Mouse (Mus musculus) myocyte (in vitro differentiated cells): Measurements from ENCODE around the gene Acss1. TPM values are rescaled to one million over a fixed set of nuclear protein-coding genes. Genes with fewer than 3 reads are reported as not detected.

Experiments used
- H3K27me3 ChIP-seq: one replicate; pipeline ENCODE4 v1.6.1; 2011; ENCODE audit not compliant: control insufficient read depth, insufficient read depth, insufficient read length
- H3K36me3 ChIP-seq: one replicate; pipeline ENCODE4 v1.6.1; 2011; ENCODE audit not compliant: control insufficient read depth, insufficient read depth
- H3K4me2 ChIP-seq: one replicate; pipeline ENCODE4 v1.6.1; 2011; ENCODE audit warnings: low read depth, control low read depth
- H3K4me3 ChIP-seq: one replicate; pipeline ENCODE4 v1.5.1; 2011; ENCODE audit warnings: mild to moderate bottlenecking, control low read depth, moderate library complexity
- H3K79me2 ChIP-seq: one replicate; pipeline ENCODE4 v1.6.1; 2011; ENCODE audit not compliant: control insufficient read depth, insufficient read depth
- H3ac ChIP-seq: one replicate; pipeline ENCODE4 v1.6.1; 2011; ENCODE audit not compliant: control insufficient read depth, insufficient read length
- CEBPB ChIP-seq: IDR thresholded peaks from 2 replicates; pipeline ENCODE4 v1.6.1; 2011; ENCODE audit warnings: mild to moderate bottlenecking, moderate library complexity; ENCODE audit not compliant: poor library complexity, insufficient read depth, severe bottlenecking
- E2F4 ChIP-seq: IDR thresholded peaks from one replicate; pipeline ENCODE4 v1.6.1; 2011; ENCODE audit warnings: mild to moderate bottlenecking, control low read depth, moderate library complexity; ENCODE audit not compliant: insufficient read depth
- MAX ChIP-seq: IDR thresholded peaks from one replicate; pipeline ENCODE4 v1.6.1; 2011; ENCODE audit warnings: low read depth, mild to moderate bottlenecking, control low read depth
- MYOD1 ChIP-seq, 3 experiments: IDR thresholded peaks; one replicate each; pipeline ENCODE4 v1.6.1; 2011; ENCODE audit warnings: control low read depth in 2 of 3, low read depth in 2 of 3, mild to moderate bottlenecking in 2 of 3, moderate library complexity in 1 of 3; ENCODE audit not compliant: insufficient read length in 2 of 3, control insufficient read depth in 1 of 3
- MYOG ChIP-seq, 3 experiments: IDR thresholded peaks; one replicate each; pipeline ENCODE4 v1.6.1; 2011; ENCODE audit warnings: control low read depth in 2 of 3, low read depth in 2 of 3, mild to moderate bottlenecking in 2 of 3; ENCODE audit not compliant: insufficient read length in 2 of 3, control insufficient read depth in 1 of 3, insufficient read depth in 1 of 3
- POLR2A ChIP-seq: IDR thresholded peaks from one replicate; pipeline ENCODE4 v1.6.1; 2011; ENCODE audit warnings: low read depth, mild to moderate bottlenecking, control low read depth, moderate library complexity; ENCODE audit not compliant: insufficient read length
- POLR2AphosphoS2 ChIP-seq: IDR thresholded peaks from one replicate; pipeline ENCODE4 v1.6.1; 2011; ENCODE audit warnings: low read depth, control low read depth; ENCODE audit not compliant: insufficient read length
- REST ChIP-seq: IDR thresholded peaks from one replicate; pipeline ENCODE4 v1.6.1; 2011; ENCODE audit warnings: mild to moderate bottlenecking, control low read depth, moderate library complexity; ENCODE audit not compliant: insufficient read depth, insufficient read length
- SRF ChIP-seq: IDR thresholded peaks from one replicate; pipeline ENCODE4 v1.6.1; 2011; ENCODE audit warnings: low read depth; ENCODE audit not compliant: control insufficient read depth, insufficient read length
- TCF12 ChIP-seq: IDR thresholded peaks from one replicate; pipeline ENCODE4 v1.6.1; 2011; ENCODE audit warnings: mild to moderate bottlenecking, control low read depth; ENCODE audit not compliant: poor library complexity, insufficient read depth, severe bottlenecking
- TCF3 ChIP-seq: IDR thresholded peaks from one replicate; pipeline ENCODE4 v1.6.1; 2011; ENCODE audit warnings: low read depth, control low read depth; ENCODE audit not compliant: insufficient read length
- USF1 ChIP-seq: IDR thresholded peaks from one replicate; pipeline ENCODE4 v1.6.1; 2011; ENCODE audit warnings: low read depth, mild to moderate bottlenecking, control low read depth, moderate library complexity
- polyA plus RNA-seq: library from polyadenylated mRNA; unstranded; fragments of >200 nt; fragmentation: generic; extraction: Trizol; gene quantifications from one replicate; pipeline ENCODE4 v1.2.1, GENCODE M21; 2012; ENCODE audit warnings: missing spikeins

Acss1 gene
- polyA plus RNA-seq, 1 experiment = not detected

- no peak overlapping the region for H3K4me3 ChIP-seq
- no peak overlapping the region for H3K4me2 ChIP-seq
- no peaks in the 10 kb centered on the region for H3K36me3 ChIP-seq
- H3K27me3 ChIP-seq = peaks cover 17% of the 10 kb centered on the region
- no peaks in the 10 kb centered on the region for H3K79me2 ChIP-seq
- H3ac ChIP-seq = no peak overlapping the region
- TF ChIP-seq CEBPB (no peak), POLR2A (no peak), MYOG (IDR thresholded peaks at IDR 0.05; ENCODE audit: control insufficient read depth in 1 of 3, insufficient read depth in 1 of 3, insufficient read length in 2 of 3, low read depth in 2 of 3) (no peak), TCF3 (no peak), SRF (no peak), POLR2AphosphoS2 (no peak), MYOD1 (IDR thresholded peaks at IDR 0.05; ENCODE audit: control insufficient read depth in 1 of 3, insufficient read length in 2 of 3, low read depth in 2 of 3) (no peak), E2F4 (no peak), MAX (no peak), TCF12 (no peak), USF1 (no peak), REST (no peak)
Measured at GRCm38 (mm10) chr2:150681581-150681980, 13.3 kb upstream of the Acss1 start.

GRCm38 (mm10) chr2:150678392-150678791, 10.1 kb upstream of the Acss1 start:
- Histone ChIP-seq H3K4me2 (no peak overlapping the region), H3K27me3 (no peaks in the 10 kb centered on the region)
- TF ChIP-seq POLR2A (no peak), POLR2AphosphoS2 (no peak), SRF (no peak), MYOD1 (IDR thresholded peaks at IDR 0.05; ENCODE audit: control insufficient read depth in 1 of 3, insufficient read length in 2 of 3, low read depth in 2 of 3) (no peak), MAX (no peak), TCF3 (no peak), TCF12 (no peak), MYOG (IDR thresholded peaks at IDR 0.05; ENCODE audit: control insufficient read depth in 1 of 3, insufficient read depth in 1 of 3, insufficient read length in 2 of 3, low read depth in 2 of 3) (no peak), REST (no peak)

GRCm38 (mm10) chr2:150675525-150675924, 7.2 kb upstream of the Acss1 start:
- Histone ChIP-seq H3ac (no peak overlapping the region), H3K4me2 (no peak overlapping the region), H3K27me3 (peaks cover 6% of the 10 kb centered on the region), H3K79me2 (no peaks in the 10 kb centered on the region), H3K4me3 (no peak overlapping the region), H3K36me3 (no peaks in the 10 kb centered on the region)
- TF ChIP-seq TCF12 = no peak
- no peak for TF ChIP-seq TCF3
- no peak for TF ChIP-seq MAX
- TF ChIP-seq USF1 = no peak
- no peak for TF ChIP-seq REST
- no peak for TF ChIP-seq E2F4
- no peak for TF ChIP-seq POLR2AphosphoS2

More at GRCm38 (mm10) chr2:150678392-150678791, 10.1 kb upstream of the Acss1 start:
- no peak overlapping the region for H3ac ChIP-seq
- H3K4me3 ChIP-seq = no peak overlapping the region
- no peaks in the 10 kb centered on the region for H3K36me3 ChIP-seq
- H3K79me2 ChIP-seq = no peaks in the 10 kb centered on the region

- Histone ChIP-seq H3K27me3 (peaks cover 6% of the 10 kb centered on the region), H3K79me2 (no peaks in the 10 kb centered on the region), H3K36me3 (no peaks in the 10 kb centered on the region), H3K4me3 (no peak overlapping the region), H3K4me2 (no peak overlapping the region), H3ac (no peak overlapping the region)
- TF ChIP-seq SRF = no peak
- TF ChIP-seq CEBPB = no peak
- TF ChIP-seq POLR2A = no peak
- TF ChIP-seq MYOG (IDR thresholded peaks at IDR 0.05; ENCODE audit: control insufficient read depth in 1 of 3, insufficient read depth in 1 of 3, insufficient read length in 2 of 3, low read depth in 2 of 3) = no peak
- TF ChIP-seq USF1 = no peak
- TF ChIP-seq MAX = no peak
- no peak for TF ChIP-seq MYOD1 (IDR thresholded peaks at IDR 0.05; ENCODE audit: control insufficient read depth in 1 of 3, insufficient read length in 2 of 3, low read depth in 2 of 3)
- no peak for TF ChIP-seq E2F4
- no peak for TF ChIP-seq TCF12
- TF ChIP-seq POLR2AphosphoS2 = no peak
- no peak for TF ChIP-seq REST
- TF ChIP-seq TCF3 = no peak
Measured at GRCm38 (mm10) chr2:150674900-150675299, 6.6 kb upstream of the Acss1 start.

GRCm38 (mm10) chr2:150673929-150674328, 5.6 kb upstream of the Acss1 start:
- no peak overlapping the region for H3K4me3 ChIP-seq
- H3K36me3 ChIP-seq = no peaks in the 10 kb centered on the region
- H3ac ChIP-seq = no peak overlapping the region
- H3K79me2 ChIP-seq = no peaks in the 10 kb centered on the region
- peaks cover 6% of the 10 kb centered on the region for H3K27me3 ChIP-seq
- no peak overlapping the region for H3K4me2 ChIP-seq
- TF ChIP-seq MYOD1 (IDR thresholded peaks at IDR 0.05; ENCODE audit: control insufficient read depth in 1 of 3, insufficient read length in 2 of 3, low read depth in 2 of 3) (no peak), CEBPB (no peak), POLR2AphosphoS2 (no peak), REST (no peak), TCF3 (no peak), MAX (no peak), POLR2A (no peak), E2F4 (no peak), USF1 (no peak), MYOG (IDR thresholded peaks at IDR 0.05; ENCODE audit: control insufficient read depth in 1 of 3, insufficient read depth in 1 of 3, insufficient read length in 2 of 3, low read depth in 2 of 3) (no peak), TCF12 (no peak), SRF (no peak)
